Mouse (Mus musculus) stomach, postnatal 0 days (tissue): ENCODE measurements around the gene Glra1. TPM values are rescaled to one million over a fixed set of nuclear protein-coding genes. Genes with fewer than 3 reads are reported as not detected.

ENCODE experiments used
- ATAC-seq: fragments of 200-750 bp; cut with Nextera tagmentation; 2 replicates; pipeline ENCODE4 v1.8.0; 2017; ENCODE audit not compliant: low FRiP score, low TSS enrichment
- DNase-seq: peaks from one replicate; pipeline ENCODE4 v3.0.0-alpha.2; 2016; ENCODE audit warnings: low spot score
- H3K27ac ChIP-seq: fragments of 300-500 bp; sonication (generic); replicated peaks from 2 replicates; pipeline ENCODE4 v1.5.1; 2014; ENCODE audit warnings: mild to moderate bottlenecking, control low read depth
- H3K27me3 ChIP-seq: fragments of 300-500 bp; sonication (generic); 2 replicates; pipeline ENCODE4 v1.6.1; 2014; ENCODE audit warnings: low read length; ENCODE audit not compliant: control insufficient read depth, insufficient read depth
- H3K36me3 ChIP-seq: fragments of 300-500 bp; sonication (generic); 2 replicates; pipeline ENCODE4 v1.6.1; 2014; ENCODE audit warnings: low read length, mixed read lengths; ENCODE audit not compliant: control insufficient read depth, insufficient read depth
- H3K4me1 ChIP-seq: fragments of 300-500 bp; sonication (generic); replicated peaks from 2 replicates; pipeline ENCODE4 v1.6.1; 2014; ENCODE audit warnings: antibody characterized with exemption; ENCODE audit not compliant: control insufficient read depth, insufficient read depth
- H3K4me2 ChIP-seq: fragments of 300-500 bp; sonication (generic); replicated peaks from 2 replicates; pipeline ENCODE4 v1.6.1; 2014; ENCODE audit warnings: low read depth, mild to moderate bottlenecking, control low read depth, moderate library complexity
- H3K4me3 ChIP-seq: fragments of 300-500 bp; sonication (generic); 2 replicates; pipeline ENCODE4 v1.5.1; 2014; ENCODE audit warnings: low read depth, low read length, control low read depth
- H3K9ac ChIP-seq: fragments of 300-500 bp; sonication (generic); 2 replicates; pipeline ENCODE4 v1.6.1; 2014; ENCODE audit warnings: mild to moderate bottlenecking, low read length, control low read depth, mixed read lengths
- H3K9me3 ChIP-seq: fragments of 300-500 bp; sonication (generic); 2 replicates; pipeline ENCODE4 v1.6.1; 2016; ENCODE audit warnings: low read length; ENCODE audit not compliant: control insufficient read depth
- CTCF ChIP-seq: IDR thresholded peaks from 2 replicates; pipeline ENCODE4 v1.5.1; 2016; ENCODE audit warnings: antibody characterized with exemption, low read depth, mild to moderate bottlenecking, moderate library complexity
- EP300 ChIP-seq: optimal IDR thresholded peaks from 2 replicates; pipeline ENCODE3; 2016; ENCODE audit warnings: antibody characterized with exemption
- WGBS: fragments of 180-500 bp; shearing (Covaris S2); extraction: QIAGEN DNeasy Blood & Tissue Kit; methylation state at CpG from one replicate; pipeline ENCODE4 v1.1.7; 2014; 5-methylcytosine and 5-hydroxymethylcytosine counted together
- polyA plus RNA-seq: library from polyadenylated mRNA; unstranded; fragments of >200 nt; fragmentation: Nextera tagmentation; extraction: Ambion mirVana; gene quantifications from 2 replicates; pipeline ENCODE4 v1.2.1, GENCODE M21; 2015

Gene Glra1
- polyA plus RNA-seq, 1 experiment from 2014 or later, result not detected

GRCm38 (mm10) chr11:55601447-55602065, 6.4 kb downstream of the Glra1 start:
- H3K27ac ChIP-seq, result no peak overlapping the region
- H3K4me3 ChIP-seq, result no peak overlapping the region
- H3K4me1 ChIP-seq, result no peaks in the 10 kb centered on the region
- H3K27me3 ChIP-seq, result no peaks in the 10 kb centered on the region
- H3K4me2 ChIP-seq, result no peak overlapping the region
- ATAC-seq (no peak), DNase-seq (no peak)
- 21% methylated on average over 11 of the region's 11 CpGs for WGBS
- no peak overlapping the region for H3K9ac ChIP-seq
- TF ChIP-seq EP300 (no peak), CTCF (no peak)
- H3K9me3 ChIP-seq, result no peaks in the 10 kb centered on the region
- H3K36me3 ChIP-seq, result no peaks in the 10 kb centered on the region

GRCm38 (mm10) chr11:55595726-55596125, 12.3 kb downstream of the Glra1 start:
- H3K36me3 ChIP-seq, result no peaks in the 10 kb centered on the region
- H3K9ac ChIP-seq, result no peak overlapping the region
- DNase-seq, result no peak
- TF ChIP-seq CTCF (no peak), EP300 (no peak)
- no peaks in the 10 kb centered on the region for H3K27me3 ChIP-seq
- H3K4me2 ChIP-seq, result no peak overlapping the region
- no peak overlapping the region for H3K4me3 ChIP-seq
- no peak for ATAC-seq
- H3K9me3 ChIP-seq, result no peaks in the 10 kb centered on the region
- WGBS, result 67% methylated on average over 1 of the region's 1 CpGs
- no peak overlapping the region for H3K27ac ChIP-seq
- H3K4me1 ChIP-seq, result no peaks in the 10 kb centered on the region

GRCm38 (mm10) chr11:55594411-55594810, 13.6 kb downstream of the Glra1 start:
- ATAC-seq (no peak), DNase-seq (no peak)
- TF ChIP-seq CTCF, result no peak
- Histone ChIP-seq H3K4me1 (no peaks in the 10 kb centered on the region), H3K4me2 (no peak overlapping the region), H3K27me3 (no peaks in the 10 kb centered on the region), H3K27ac (no peak overlapping the region), H3K9ac (no peak overlapping the region), H3K36me3 (no peaks in the 10 kb centered on the region), H3K9me3 (no peaks in the 10 kb centered on the region), H3K4me3 (no peak overlapping the region)
- 85% methylated on average over 3 of the region's 3 CpGs for WGBS

GRCm38 (mm10) chr11:55591194-55591593, 16.8 kb downstream of the Glra1 start:
- no peak for TF ChIP-seq CTCF
- TF ChIP-seq EP300, result no peak
- Histone ChIP-seq H3K4me1 (no peaks in the 10 kb centered on the region), H3K27me3 (no peaks in the 10 kb centered on the region), H3K4me3 (no peak overlapping the region), H3K27ac (no peak overlapping the region), H3K4me2 (no peak overlapping the region), H3K36me3 (no peaks in the 10 kb centered on the region), H3K9ac (no peak overlapping the region), H3K9me3 (no peaks in the 10 kb centered on the region)
- DNase-seq (no peak), ATAC-seq (no peak)
- WGBS, result 52% methylated on average over 2 of the region's 2 CpGs

- H3K4me2 ChIP-seq, result no peak overlapping the region
- no peak overlapping the region for H3K27ac ChIP-seq
- H3K9me3 ChIP-seq, result no peaks in the 10 kb centered on the region
- WGBS, result 69% methylated on average over 9 of the region's 9 CpGs
- H3K4me1 ChIP-seq, result no peaks in the 10 kb centered on the region
- no peaks in the 10 kb centered on the region for H3K27me3 ChIP-seq
- no peak overlapping the region for H3K4me3 ChIP-seq
- no peaks in the 10 kb centered on the region for H3K36me3 ChIP-seq
- H3K9ac ChIP-seq, result no peak overlapping the region
- ATAC-seq (no peak), DNase-seq (no peak)
- TF ChIP-seq CTCF (0 out of 2 replicates have a peak, but pooled peaks have one; percentile 22), EP300 (no peak)
Measured at GRCm38 (mm10) chr11:55589376-55590167, 18.4 kb downstream of the Glra1 start.

GRCm38 (mm10) chr11:55574397-55574796, 33.6 kb downstream of the Glra1 start:
- Histone ChIP-seq H3K4me2 (no peak overlapping the region), H3K4me1 (no peaks in the 10 kb centered on the region), H3K27ac (no peak overlapping the region), H3K27me3 (no peaks in the 10 kb centered on the region), H3K9ac (no peak overlapping the region), H3K9me3 (no peaks in the 10 kb centered on the region), H3K4me3 (no peak overlapping the region), H3K36me3 (no peaks in the 10 kb centered on the region)
- no peak for DNase-seq
- no peak for ATAC-seq
- no peak for TF ChIP-seq CTCF
- TF ChIP-seq EP300, result no peak
- 65% methylated on average over 2 of the region's 2 CpGs for WGBS
